ENCODE assay signal across 8 mouse cellular contexts in genomic region chr11:77762783-77763672, GRCm38 (mm10). TPM values are rescaled to one million over a fixed set of nuclear protein-coding genes. Genes with fewer than 3 reads are reported as not detected.
DNase-seq lines count a peak whose midpoint lies in the region; ATAC-seq and TF ChIP-seq lines count a peak whose summit lies in the region.

TSS of gene Myo18a (plus strand) at chr11:77763246.

- peak; percentile 90 for DNase-seq in CD4-positive, CD25-positive, alpha-beta regulatory T cell, adult 2 months (ENCODE audit: low read depth, low spot score)
- DNase-seq in c-Kit-positive CD71-negative TER-119-negative erythroid progenitor cells, embryonic 14.5 days (ENCODE audit: low read depth), result peak; percentile 58
- peak; percentile 94 for DNase-seq in kidney, postnatal 14 days
- DNase-seq in liver, embryonic 14.5 days (ENCODE audit: low read depth in 3 of 3, low spot score in 3 of 3), result peak in 1 of 3 experiments; percentile 62
- DNase-seq in natural killer cell, adult 2 months (ENCODE audit: low spot score in 2 of 2), result peak; percentile 60 to 75
- peak; percentile 83 for DNase-seq in splenic B cell, adult 2 months (ENCODE audit: low read depth, low spot score)

- WGBS in forebrain, embryonic 12.5 days, result 1% methylated on average over 74 of the region's 79 CpGs
- 2% methylated on average over 74 of the region's 79 CpGs for WGBS in heart, embryonic 15.5 days
- 3% methylated on average over 75 of the region's 79 CpGs for WGBS in liver, embryonic 14.5 days (ENCODE audit: insufficient replicate concordance)

- TF ChIP-seq EP300 in liver, embryonic 14.5 days (IDR thresholded peaks at IDR 0.05; ENCODE audit: low read depth), result no peak

- peak; percentile 86 for ATAC-seq in forebrain, embryonic 12.5 days (ENCODE audit: low FRiP score)
- peak; percentile 77 for ATAC-seq in heart, embryonic 15.5 days (replicated peaks; ENCODE audit: insufficient number of reproducible peaks, insufficient read depth, low FRiP score, low read depth)
- peak; percentile 76 for ATAC-seq in liver, embryonic 14.5 days (ENCODE audit: insufficient read depth)

- peak within 1 kb of the TSS; percentile 99 for H3K9ac ChIP-seq in forebrain, embryonic 12.5 days
- peak within 1 kb of the TSS; percentile 78 for H3K9ac ChIP-seq in heart, embryonic 15.5 days
- peak within 1 kb of the TSS; percentile 88 for H3K9ac ChIP-seq in liver, embryonic 14.5 days (replicated peaks)

- no peaks in the 10 kb centered on the region for H3K36me3 ChIP-seq in forebrain, embryonic 12.5 days (replicated peaks)
- H3K36me3 ChIP-seq in heart, embryonic 15.5 days, result no peaks in the 10 kb centered on the region
- H3K36me3 ChIP-seq in liver, embryonic 14.5 days (replicated peaks; ENCODE audit: control insufficient read depth, insufficient read depth, low read depth), result no peaks in the 10 kb centered on the region
- no peaks in the 10 kb centered on the region for H3K36me3 ChIP-seq in splenic B cell, adult 2 months (ENCODE audit: control insufficient read depth, insufficient read depth, low read length, poor library complexity, severe bottlenecking)

- peaks cover 45% of the 10 kb centered on the region for H3K4me1 ChIP-seq in forebrain, embryonic 12.5 days
- peaks cover 39% of the 10 kb centered on the region for H3K4me1 ChIP-seq in heart, embryonic 15.5 days (replicated peaks)
- H3K4me1 ChIP-seq in liver, embryonic 14.5 days (replicated peaks; ENCODE audit: control insufficient read depth in 2 of 2, insufficient read depth in 2 of 2, low read length in 1 of 2), result peaks cover 29 to 35% of the 10 kb centered on the region in 2 experiments

- peak within 1 kb of the TSS; percentile 92 for H3K4me2 ChIP-seq in forebrain, embryonic 12.5 days
- peak within 1 kb of the TSS; percentile 84 for H3K4me2 ChIP-seq in heart, embryonic 15.5 days
- peak within 1 kb of the TSS; percentile 99 for H3K4me2 ChIP-seq in liver, embryonic 14.5 days (ENCODE audit: low read depth)

- peak; percentile 73 for TF ChIP-seq CTCF in liver, embryonic 14.5 days (IDR thresholded peaks at IDR 0.05; ENCODE audit: low read depth)

- H3K4me3 ChIP-seq in forebrain, embryonic 12.5 days (replicated peaks), result peak within 1 kb of the TSS; percentile 94
- peak within 1 kb of the TSS; percentile 71 for H3K4me3 ChIP-seq in heart, embryonic 15.5 days
- peak within 1 kb of the TSS; percentile 76 to 91 for H3K4me3 ChIP-seq in liver, embryonic 14.5 days (ENCODE audit: insufficient read depth in 1 of 2, low read depth in 2 of 2, low read length in 2 of 2)

- H3K9me3 ChIP-seq in forebrain, embryonic 12.5 days, result no peaks in the 10 kb centered on the region
- H3K9me3 ChIP-seq in heart, embryonic 15.5 days (replicated peaks), result no peaks in the 10 kb centered on the region
- no peaks in the 10 kb centered on the region for H3K9me3 ChIP-seq in liver, embryonic 14.5 days (ENCODE audit: control insufficient read depth, low read length)

- peaks cover 36% of the 10 kb centered on the region for H3K27me3 ChIP-seq in forebrain, embryonic 12.5 days
- H3K27me3 ChIP-seq in heart, embryonic 15.5 days, result no peaks in the 10 kb centered on the region
- H3K27me3 ChIP-seq in liver, embryonic 14.5 days (ENCODE audit: control insufficient read depth, insufficient read depth, low read length), result no peaks in the 10 kb centered on the region
- H3K27me3 ChIP-seq in splenic B cell, adult 2 months (ENCODE audit: control insufficient read depth, insufficient read depth, low read length, poor library complexity, severe bottlenecking), result no peaks in the 10 kb centered on the region

- peak within 1 kb of the TSS; percentile 97 for H3K27ac ChIP-seq in forebrain, embryonic 12.5 days
- H3K27ac ChIP-seq in heart, embryonic 15.5 days, result peak within 1 kb of the TSS; percentile 81
- peak within 1 kb of the TSS; percentile 87 for H3K27ac ChIP-seq in liver, embryonic 14.5 days

RNA-seq across cellular contexts. Expression of gene Myo18a, which starts in this region (rescaled TPM):
- 49.4 and 56.7 TPM in 2 replicates for polyA plus RNA-seq in forebrain, embryonic 12.5 days (2016; fragmentation: Nextera tagmentation; extraction: Ambion mirVana)
- 107 and 109 TPM in 2 replicates for polyA plus RNA-seq in heart, embryonic 15.5 days (2015; fragmentation: Nextera tagmentation; extraction: Ambion mirVana)
- polyA plus RNA-seq in liver, embryonic 14.5 days (2012; rRNA removed), result 10.6 and 15.4 TPM in 2 replicates
- polyA plus RNA-seq in liver, embryonic 14.5 days (2014; fragmentation: Nextera tagmentation; extraction: Ambion mirVana), result 13.5 and 14.3 TPM in 2 replicates
